ENCODE assay signal across 22 mouse cellular contexts in the genomic region with DNA sequence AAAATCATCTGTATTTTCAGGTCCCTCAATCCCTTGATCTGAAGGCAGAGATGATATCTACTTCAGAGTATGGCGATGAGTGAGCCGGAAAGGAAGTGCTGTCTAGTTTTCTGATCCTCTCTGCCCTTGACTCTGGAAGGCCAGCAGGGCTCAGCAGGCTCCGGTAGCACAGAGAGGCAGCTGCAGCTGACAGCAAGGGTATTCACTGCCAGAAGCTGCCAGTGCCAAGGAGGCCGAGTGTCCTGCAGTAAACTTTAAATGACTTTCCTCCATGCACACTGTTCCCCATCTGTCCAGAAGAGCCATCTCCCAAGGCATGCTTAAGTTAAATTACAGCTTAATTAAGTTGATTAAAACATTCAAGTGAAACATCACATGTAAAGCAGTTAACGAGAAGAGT. TPM values are rescaled to one million over a fixed set of nuclear protein-coding genes. Genes with fewer than 3 reads are reported as not detected.
DNase-seq lines count a peak whose midpoint lies in the region; ATAC-seq and TF ChIP-seq lines count a peak whose summit lies in the region.
"Had no signal": no experiment of that assay in that cellular context is flagged by ENCODE, and none has a peak within 500 bp of the region (broad histone marks: within the 10 kb centered on the region; RNA-seq: fewer than 3 reads in every experiment).

No protein-coding gene starts in this region.

- H3K27ac ChIP-seq in hindbrain, embryonic 16.5 days (ENCODE audit: low read depth, low read length), result no peak overlapping the region
- H3K27ac ChIP-seq in hindbrain, embryonic 10.5 days, result no peak overlapping the region
- H3K27ac ChIP-seq: embryonic facial prominence, embryonic 15.5 days; gastrocnemius, adult 2 months; limb, embryonic 12.5 days; liver, embryonic 12.5 days; stomach, postnatal 0 days had no signal

- H3K9me3 ChIP-seq in hindbrain, embryonic 16.5 days (ENCODE audit: control insufficient read depth, low read length), result no peaks in the 10 kb centered on the region
- H3K9me3 ChIP-seq in hindbrain, embryonic 10.5 days, result no peaks in the 10 kb centered on the region
- H3K9me3 ChIP-seq: embryonic facial prominence, embryonic 15.5 days; heart, embryonic 12.5 days; limb, embryonic 12.5 days; liver, embryonic 12.5 days had no signal

- H3K27me3 ChIP-seq in hindbrain, embryonic 16.5 days (replicated peaks; ENCODE audit: control insufficient read depth, insufficient read depth, low read length), result no peaks in the 10 kb centered on the region
- H3K27me3 ChIP-seq in hindbrain, embryonic 10.5 days (ENCODE audit: insufficient read depth, poor library complexity, severe bottlenecking), result no peaks in the 10 kb centered on the region
- H3K27me3 ChIP-seq: embryonic facial prominence, embryonic 15.5 days; heart, embryonic 12.5 days; limb, embryonic 12.5 days; liver, embryonic 12.5 days had no signal

- no peak overlapping the region for H3K4me3 ChIP-seq in hindbrain, embryonic 16.5 days (ENCODE audit: low read length)
- H3K4me3 ChIP-seq in hindbrain, embryonic 10.5 days, result no peak overlapping the region
- H3K4me3 ChIP-seq: embryonic facial prominence, embryonic 15.5 days; gastrocnemius, adult 2 months; heart, embryonic 12.5 days; limb, embryonic 12.5 days; liver, embryonic 12.5 days had no signal

- no peak overlapping the region for H3K9ac ChIP-seq in hindbrain, embryonic 16.5 days (ENCODE audit: low read depth, low read length)
- H3K9ac ChIP-seq: embryonic facial prominence, embryonic 15.5 days; heart, embryonic 12.5 days; limb, embryonic 12.5 days; liver, embryonic 12.5 days; lung, embryonic 14.5 days had no signal

- WGBS in hindbrain, embryonic 16.5 days, result 55% methylated on average over 5 of the region's 5 CpGs
- 74% methylated on average over 5 of the region's 5 CpGs for WGBS in hindbrain, embryonic 10.5 days

- DNase-seq in cerebellum, adult 9-11 months, result peak; percentile 44
- DNase-seq in cerebellum, adult 11 months, result no peak
- DNase-seq in hindbrain, embryonic 10.5 days (ENCODE audit: low spot score), result no peak
- peak; percentile 34 for DNase-seq in brain, embryonic 14.5 days (ENCODE audit: low read depth)
- DNase-seq in cerebellum, postnatal 25 days, result peak; percentile 36 to 54
- DNase-seq in spleen, postnatal 14 days (ENCODE audit: low spot score in 2 of 2), result no peak
- DNase-seq: gastrocnemius, adult 2 months; heart, postnatal 4 days; kidney, adult 8-10 months; kidney, postnatal 14 days; lung, embryonic 14.5 days; lung, postnatal 36 days; right cerebral cortex, postnatal 4 days had no signal

- TF ChIP-seq POLR2A in brain, embryonic 14.5 days (IDR thresholded peaks at IDR 0.05; ENCODE audit: borderline replicate concordance, extremely low read depth, insufficient read depth, insufficient read length, poor library complexity, severe bottlenecking), result no peak

- peak; percentile 75 for ATAC-seq in hindbrain, embryonic 16.5 days
- ATAC-seq: forebrain, embryonic 16.5 days; liver, embryonic 12.5 days had no signal

- H3K36me3 ChIP-seq in hindbrain, embryonic 16.5 days (ENCODE audit: control insufficient read depth, insufficient read depth, low read length), result no peaks in the 10 kb centered on the region
- H3K36me3 ChIP-seq in hindbrain, embryonic 10.5 days, result no peaks in the 10 kb centered on the region
- H3K36me3 ChIP-seq: embryonic facial prominence, embryonic 15.5 days; heart, embryonic 12.5 days; limb, embryonic 12.5 days; liver, embryonic 12.5 days had no signal

- no peak for TF ChIP-seq CTCF in brain, embryonic 14.5 days (IDR thresholded peaks at IDR 0.05; ENCODE audit: borderline replicate concordance, extremely low read depth, insufficient read depth, insufficient read length)

- no peak overlapping the region for H3K4me2 ChIP-seq in hindbrain, embryonic 16.5 days (ENCODE audit: low read length)
- H3K4me2 ChIP-seq: embryonic facial prominence, embryonic 15.5 days; heart, embryonic 12.5 days; limb, embryonic 12.5 days; liver, embryonic 12.5 days; lung, embryonic 14.5 days had no signal

- H3K4me1 ChIP-seq in hindbrain, embryonic 16.5 days (ENCODE audit: control insufficient read depth, insufficient read depth, low read depth, low read length), result no peaks in the 10 kb centered on the region; the same call in 1 of the 2 replicates
- H3K4me1 ChIP-seq in hindbrain, embryonic 10.5 days (replicated peaks), result no peaks in the 10 kb centered on the region
- H3K4me1 ChIP-seq: embryonic facial prominence, embryonic 15.5 days; heart, embryonic 12.5 days; limb, embryonic 12.5 days; liver, embryonic 12.5 days had no signal

RNA-seq across cellular contexts. Expression of gene Slc24a2, which starts 12.1 kb away (rescaled TPM):
- polyA plus RNA-seq in hindbrain, embryonic 16.5 days (2015; fragmentation: Nextera tagmentation; extraction: Ambion mirVana), result 5.1 and 5.6 TPM in 2 replicates
- polyA plus RNA-seq in hindbrain, embryonic 10.5 days (2016; fragmentation: Nextera tagmentation; extraction: Ambion mirVana), result 0.39 and 0.41 TPM in 2 replicates
- 1.8 and 3.0 TPM in 2 replicates for polyA plus RNA-seq in brain, embryonic 14.5 days (2012; rRNA removed)
- polyA plus RNA-seq: intestine, embryonic 14.5 days; liver, embryonic 12.5 days; thymus, postnatal 0 days had no signal

Comparison
In these comparisons a context has a peak if more than half of its experiments do, and no peak if none do; other contexts are left out.
1. DNase-seq: peak in cerebellum, adult 9-11 months (single experiment), brain, embryonic 14.5 days (single experiment) and cerebellum, postnatal 25 days (2 of 2); none in cerebellum, adult 11 months (single experiment), hindbrain, embryonic 10.5 days (single experiment) and spleen, postnatal 14 days (0 of 2).